In genomic region chr8:109738049-109738380, GRCm38 (mm10) we compare ENCODE assay signal across 8 mouse cellular contexts. TPM values are rescaled to one million over a fixed set of nuclear protein-coding genes. Genes with fewer than 3 reads are reported as not detected.
DNase-seq lines count a peak whose midpoint lies in the region; ATAC-seq and TF ChIP-seq lines count a peak whose summit lies in the region.

No protein-coding gene starts in this region.

- H3K9ac ChIP-seq in heart, adult 2 months (ENCODE audit: low read depth, low read length), result no peak overlapping the region
- H3K9ac ChIP-seq in forebrain, embryonic 16.5 days (replicated peaks; ENCODE audit: low read depth, low read length), result peak overlapping the region; percentile 99
- peak overlapping the region; percentile 86 for H3K9ac ChIP-seq in liver, embryonic 15.5 days

- TF ChIP-seq EP300 in heart, adult 2 months (IDR thresholded peaks at IDR 0.05; ENCODE audit: insufficient read depth, low read depth, low read length), result no peak

- H3K9me3 ChIP-seq in forebrain, embryonic 16.5 days (ENCODE audit: control insufficient read depth, low read length), result no peaks in the 10 kb centered on the region
- H3K9me3 ChIP-seq in liver, embryonic 15.5 days (replicated peaks), result no peaks in the 10 kb centered on the region

- H3K36me3 ChIP-seq in heart, adult 2 months (ENCODE audit: control insufficient read depth, insufficient read depth, low read length), result no peaks in the 10 kb centered on the region
- H3K36me3 ChIP-seq in C2C12 (ENCODE audit: control insufficient read depth, insufficient read depth), result peaks cover 21% of the 10 kb centered on the region
- H3K36me3 ChIP-seq in forebrain, embryonic 16.5 days (ENCODE audit: control insufficient read depth, insufficient read depth), result peaks cover 5% of the 10 kb centered on the region; the same call in 1 of the 2 replicates
- peaks cover 17% of the 10 kb centered on the region for H3K36me3 ChIP-seq in liver, embryonic 15.5 days (replicated peaks)

- no peaks in the 10 kb centered on the region; the same call in 1 of the 2 replicates for H3K79me2 ChIP-seq in heart, adult 2 months (replicated peaks; ENCODE audit: control insufficient read depth, insufficient read depth, low read length)
- H3K79me2 ChIP-seq in C2C12 (ENCODE audit: control insufficient read depth, insufficient read depth), result peaks cover 32% of the 10 kb centered on the region

- no peak for DNase-seq in heart, adult 2 months
- DNase-seq in heart, adult 9 months (ENCODE audit: low spot score in 2 of 2), result no peak
- DNase-seq in natural killer cell, adult 2 months (ENCODE audit: low spot score in 2 of 2), result no peak
- DNase-seq in thymus, postnatal 36 days, result no peak
- DNase-seq in B cell, adult 2 months, result no peak

- ATAC-seq in forebrain, embryonic 16.5 days, result no peak
- peak; percentile 6; the same call in 1 of the 2 replicates for ATAC-seq in liver, embryonic 15.5 days (ENCODE audit: insufficient read depth)

- H3K4me2 ChIP-seq in forebrain, embryonic 16.5 days (ENCODE audit: low read length), result peak overlapping the region; percentile 93
- H3K4me2 ChIP-seq in liver, embryonic 15.5 days, result peak overlapping the region; percentile 90

- no peaks in the 10 kb centered on the region for H3K27me3 ChIP-seq in heart, adult 2 months (ENCODE audit: control insufficient read depth, insufficient read depth, low read length)
- no peaks in the 10 kb centered on the region for H3K27me3 ChIP-seq in C2C12 (ENCODE audit: control insufficient read depth, insufficient read depth, insufficient read length)
- no peaks in the 10 kb centered on the region for H3K27me3 ChIP-seq in forebrain, embryonic 16.5 days (replicated peaks; ENCODE audit: control insufficient read depth, insufficient read depth, low read length)
- no peaks in the 10 kb centered on the region for H3K27me3 ChIP-seq in liver, embryonic 15.5 days

- intact Hi-C loops in heart, adult 2 months (cut with DNase I), result no loop called here

- H3K79me3 ChIP-seq in C2C12 (ENCODE audit: low read depth), result peaks cover 22% of the 10 kb centered on the region

- no peak overlapping the region for H3ac ChIP-seq in C2C12 (ENCODE audit: control insufficient read depth, insufficient read length, low read depth)

- H3K4me3 ChIP-seq in heart, adult 2 months, result peak overlapping the region; percentile 68
- H3K4me3 ChIP-seq in C2C12 (ENCODE audit: insufficient read depth, poor library complexity, severe bottlenecking), result peak overlapping the region; percentile 95
- H3K4me3 ChIP-seq in forebrain, embryonic 16.5 days (replicated peaks; ENCODE audit: low read length), result peak overlapping the region; percentile 99
- peak overlapping the region; percentile 87 for H3K4me3 ChIP-seq in liver, embryonic 15.5 days (replicated peaks)

- peak overlapping the region; percentile 80 for H3K27ac ChIP-seq in heart, adult 2 months
- H3K27ac ChIP-seq in forebrain, embryonic 16.5 days (ENCODE audit: low read length), result no peak overlapping the region
- H3K27ac ChIP-seq in liver, embryonic 15.5 days (replicated peaks), result peak overlapping the region; percentile 77; the same call in 1 of the 2 replicates

- WGBS in heart, adult 2 months, result 69% methylated on average over 1 of the region's 1 CpGs
- WGBS in forebrain, embryonic 16.5 days, result 80% methylated on average over 1 of the region's 1 CpGs
- 84% methylated on average over 1 of the region's 1 CpGs for WGBS in liver, embryonic 15.5 days (ENCODE audit: insufficient replicate concordance)

- no peaks in the 10 kb centered on the region for H3K4me1 ChIP-seq in heart, adult 2 months (ENCODE audit: control insufficient read depth, insufficient read depth, low read length)
- peaks cover 12% of the 10 kb centered on the region for H3K4me1 ChIP-seq in forebrain, embryonic 16.5 days (replicated peaks; ENCODE audit: control insufficient read depth, insufficient read depth, low read length)
- H3K4me1 ChIP-seq in liver, embryonic 15.5 days (replicated peaks), result peaks cover 19% of the 10 kb centered on the region

- no peak for TF ChIP-seq POLR2A in heart, adult 2 months (IDR thresholded peaks at IDR 0.05; ENCODE audit: insufficient read depth, low read depth, low read length)

- TF ChIP-seq CTCF in heart, adult 2 months (IDR thresholded peaks at IDR 0.05), result no peak
- no peak for TF ChIP-seq CTCF in C2C12 (IDR thresholded peaks at IDR 0.05; ENCODE audit: control insufficient read depth, insufficient read depth, insufficient read length)

TF ChIP-seq in C2C12, 6 proteins besides CTCF, POLR2A, EP300 and RAD21:
- no peak for TF ChIP-seq USF1 (IDR thresholded peaks at IDR 0.05; ENCODE audit: low read depth)
- TF ChIP-seq FOSL1 (IDR thresholded peaks at IDR 0.05; ENCODE audit: insufficient read depth, low read length, poor library complexity, severe bottlenecking), result no peak
- no peak for TF ChIP-seq MYOG (IDR thresholded peaks at IDR 0.05; ENCODE audit: control insufficient read depth, extremely low read depth, insufficient read length)
- TF ChIP-seq MAX (IDR thresholded peaks at IDR 0.05), result no peak
- no peak for TF ChIP-seq CEBPB (IDR thresholded peaks at IDR 0.05; ENCODE audit: low read depth)

RNA-seq across cellular contexts. Expression of gene Atxn1l, which starts 0.5 kb away (rescaled TPM):
- 10 to 100 TPM; 20.0 to 23.0 TPM for total RNA-seq in heart, adult 2 months (2021)
- polyA plus RNA-seq in heart, adult 2 months (2012; rRNA removed), result 6.5 and 11.9 TPM in 2 replicates
- polyA plus RNA-seq in C2C12 (2012; fragmentation: generic; extraction: Trizol), result 12.0 TPM
- polyA plus RNA-seq in forebrain, embryonic 16.5 days (2015; fragmentation: Nextera tagmentation; extraction: Ambion mirVana), result 4.4 and 5.1 TPM in 2 replicates
- polyA plus RNA-seq in liver, embryonic 15.5 days (2015; fragmentation: Nextera tagmentation; extraction: Ambion mirVana), result 2.1 and 3.5 TPM in 2 replicates

RNA-seq across cellular contexts. Expression of gene Zfp821, which starts 32.7 kb away (rescaled TPM):
- 1 to 10 TPM; 4.9 to 7.0 TPM for total RNA-seq in heart, adult 2 months (2021)
- polyA plus RNA-seq in heart, adult 2 months (2012; rRNA removed), result 4.3 and 5.6 TPM in 2 replicates
- 9.9 TPM for polyA plus RNA-seq in C2C12 (2012; fragmentation: generic; extraction: Trizol)
- polyA plus RNA-seq in forebrain, embryonic 16.5 days (2015; fragmentation: Nextera tagmentation; extraction: Ambion mirVana), result 85.6 and 88.3 TPM in 2 replicates
- 6.1 and 6.3 TPM in 2 replicates for polyA plus RNA-seq in liver, embryonic 15.5 days (2015; fragmentation: Nextera tagmentation; extraction: Ambion mirVana)

RNA-seq across cellular contexts. Expression of gene Ap1g1, which starts 40.3 kb away (rescaled TPM):
- total RNA-seq in heart, adult 2 months (2021), result 10 to 100 TPM; 38.3 to 39.0 TPM
- polyA plus RNA-seq in heart, adult 2 months (2012; rRNA removed), result 20.4 and 39.3 TPM in 2 replicates
- polyA plus RNA-seq in C2C12 (2012; fragmentation: generic; extraction: Trizol), result 25.6 TPM
- 56.0 and 65.5 TPM in 2 replicates for polyA plus RNA-seq in forebrain, embryonic 16.5 days (2015; fragmentation: Nextera tagmentation; extraction: Ambion mirVana)
- polyA plus RNA-seq in liver, embryonic 15.5 days (2015; fragmentation: Nextera tagmentation; extraction: Ambion mirVana), result 14.9 and 15.7 TPM in 2 replicates

RNA-seq across cellular contexts. Expression of gene Ist1, which starts 45.0 kb away (rescaled TPM):
- total RNA-seq in heart, adult 2 months (2021), result 10 to 100 TPM; 37.4 to 37.8 TPM
- 27.1 and 50.8 TPM in 2 replicates for polyA plus RNA-seq in heart, adult 2 months (2012; rRNA removed)
- 49.7 TPM for polyA plus RNA-seq in C2C12 (2012; fragmentation: generic; extraction: Trizol)
- 187 and 199 TPM in 2 replicates for polyA plus RNA-seq in forebrain, embryonic 16.5 days (2015; fragmentation: Nextera tagmentation; extraction: Ambion mirVana)
- 34.1 and 36.9 TPM in 2 replicates for polyA plus RNA-seq in liver, embryonic 15.5 days (2015; fragmentation: Nextera tagmentation; extraction: Ambion mirVana)
